Mouse (Mus musculus) spleen, adult 2 months (tissue): Measurements from ENCODE around the gene Adgrg6. TPM values are rescaled to one million over a fixed set of nuclear protein-coding genes. Genes with fewer than 3 reads are reported as not detected.
A peak's percentile ranks its signal among the peaks of the same experiment; 100 is the strongest.

ENCODE experiments used
- DNase-seq, 2 experiments: peaks; one replicate each; pipeline versions ENCODE4 v3.0.0 to v3.0.0-alpha.2; 2012 to 2021; ENCODE audit warnings: low spot score in 2 of 2, low read depth in 1 of 2
- H3K27ac ChIP-seq: fragments of 200-500 bp; 2 replicates; pipeline ENCODE4 v1.5.1; 2012; ENCODE audit warnings: low read length, inconsistent platforms; ENCODE audit not compliant: insufficient read depth
- H3K27me3 ChIP-seq: fragments of 200-500 bp; 2 replicates; pipeline ENCODE4 v1.6.1; 2012; ENCODE audit warnings: mild to moderate bottlenecking, moderate library complexity, low read length, inconsistent platforms; ENCODE audit not compliant: control insufficient read depth, insufficient read depth
- H3K36me3 ChIP-seq: fragments of 200-500 bp; 2 replicates; pipeline ENCODE4 v1.6.1; 2012; ENCODE audit warnings: mild to moderate bottlenecking, low read length, inconsistent platforms; ENCODE audit not compliant: control insufficient read depth, insufficient read depth
- H3K4me1 ChIP-seq: fragments of 200-500 bp; 2 replicates; pipeline ENCODE4 v1.6.1; 2011; ENCODE audit warnings: inconsistent platforms; ENCODE audit not compliant: control insufficient read depth, insufficient read depth, insufficient read length
- H3K4me3 ChIP-seq: fragments of 200-500 bp; 2 replicates; pipeline ENCODE4 v1.5.1; 2011; ENCODE audit warnings: mild to moderate bottlenecking, inconsistent platforms; ENCODE audit not compliant: insufficient read depth, insufficient read length; ENCODE audit errors: extremely low read depth
- CTCF ChIP-seq: fragments of 200-500 bp; IDR thresholded peaks from 2 replicates; pipeline ENCODE4 v1.5.1; 2011; ENCODE audit warnings: mild to moderate bottlenecking, inconsistent platforms; ENCODE audit not compliant: insufficient read depth, insufficient read length, insufficient replicate concordance; ENCODE audit errors: extremely low read depth
- POLR2A ChIP-seq: fragments of 200-500 bp; IDR thresholded peaks from 2 replicates; pipeline ENCODE4 v1.6.1; 2011; ENCODE audit warnings: low read depth, low read length, inconsistent platforms
- WGBS: fragments of 180-500 bp; shearing (Covaris S2); methylation state at CpG from one replicate; pipeline ENCODE4 v1.1.7; 2018; 5-methylcytosine and 5-hydroxymethylcytosine counted together
- polyA plus RNA-seq: library from polyadenylated mRNA; depleted of rRNA; stranded (reverse); fragments of >200 nt; gene quantifications from 2 replicates; pipeline ENCODE4 v1.2.3, GENCODE M21; 2012

The Adgrg6 gene
- polyA plus RNA-seq, 1 experiment = 1.7 TPM

DNA sequence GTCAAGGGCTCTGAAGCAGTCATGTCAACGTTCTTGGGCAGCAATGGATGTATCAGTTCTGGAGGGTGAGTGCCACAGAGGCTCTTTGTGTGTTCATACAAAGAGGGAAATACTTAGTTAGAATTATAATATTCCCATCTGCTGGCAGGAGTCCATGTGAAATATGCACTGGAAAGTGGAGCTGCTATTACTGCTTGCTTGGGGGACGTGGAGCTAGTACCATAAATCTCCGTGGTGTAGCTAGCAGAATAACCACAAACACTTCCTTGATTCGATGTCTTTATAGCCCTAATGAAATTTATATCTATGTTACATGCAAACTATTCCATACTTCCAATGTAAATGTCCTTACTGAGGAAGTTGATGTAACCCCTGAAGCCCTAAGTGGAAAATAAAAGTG, 91.0 kb downstream of the Adgrg6 start:
- Histone ChIP-seq H3K4me1 (no peaks in the 10 kb centered on the region), H3K36me3 (no peaks in the 10 kb centered on the region), H3K4me3 (no peak overlapping the region), H3K27me3 (no peaks in the 10 kb centered on the region), H3K27ac (no peak overlapping the region)
- TF ChIP-seq POLR2A = no peak
- no peak for TF ChIP-seq CTCF
- WGBS = 33% methylated on average over 4 of the region's 4 CpGs
- DNase-seq = no peak

DNA sequence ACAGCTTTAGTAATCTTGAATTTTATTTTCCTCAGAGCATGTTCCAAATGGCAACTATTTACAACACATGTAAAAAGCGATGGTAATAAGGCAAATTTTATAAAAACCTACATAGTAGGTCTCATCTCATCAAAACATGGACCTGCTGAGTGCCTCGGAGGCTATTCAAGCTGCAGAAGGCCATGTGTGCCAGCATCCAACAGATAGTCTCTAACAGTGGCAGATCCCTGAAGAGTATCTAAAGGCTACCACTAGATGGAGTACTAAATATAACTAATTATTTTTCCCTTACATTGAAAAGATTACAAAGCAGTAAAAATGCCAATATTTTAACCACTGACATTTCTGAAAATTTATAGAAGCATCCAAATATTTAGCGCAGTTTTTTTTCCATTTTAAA, 93.6 kb downstream of the Adgrg6 start:
- no peak overlapping the region for H3K27ac ChIP-seq
- H3K36me3 ChIP-seq = no peaks in the 10 kb centered on the region
- no peaks in the 10 kb centered on the region for H3K4me1 ChIP-seq
- H3K4me3 ChIP-seq = no peak overlapping the region
- DNase-seq = no peak
- WGBS = 26% methylated on average over 3 of the region's 3 CpGs
- no peaks in the 10 kb centered on the region for H3K27me3 ChIP-seq
- TF ChIP-seq POLR2A = no peak
- TF ChIP-seq CTCF = no peak

DNA sequence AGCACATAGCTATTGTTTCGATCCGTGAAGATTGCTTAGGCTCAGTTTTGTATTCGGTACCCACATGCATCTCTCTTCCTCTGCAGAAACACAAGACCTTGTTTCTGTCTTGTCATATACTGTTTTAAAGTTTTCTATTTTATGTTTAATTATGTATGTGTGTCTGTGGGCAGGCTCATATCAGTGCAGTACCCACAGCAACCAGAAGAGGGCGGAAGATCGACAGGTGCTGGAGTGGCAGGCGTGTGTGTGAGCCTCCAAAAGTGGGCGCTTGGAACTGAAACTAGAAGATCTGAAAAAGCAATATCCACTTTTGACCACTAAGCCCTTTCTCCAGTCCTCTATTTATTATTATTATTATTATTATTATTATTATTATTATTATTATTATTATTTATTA, 95.4 kb downstream of the Adgrg6 start:
- H3K4me1 ChIP-seq = no peaks in the 10 kb centered on the region
- no peak overlapping the region for H3K27ac ChIP-seq
- no peaks in the 10 kb centered on the region for H3K27me3 ChIP-seq
- 87% methylated on average over 7 of the region's 7 CpGs for WGBS
- no peaks in the 10 kb centered on the region for H3K36me3 ChIP-seq
- no peak overlapping the region for H3K4me3 ChIP-seq
- TF ChIP-seq CTCF = peak; percentile 40; the same call in 1 of the 2 replicates
- no peak for TF ChIP-seq POLR2A
- DNase-seq = no peak

DNA sequence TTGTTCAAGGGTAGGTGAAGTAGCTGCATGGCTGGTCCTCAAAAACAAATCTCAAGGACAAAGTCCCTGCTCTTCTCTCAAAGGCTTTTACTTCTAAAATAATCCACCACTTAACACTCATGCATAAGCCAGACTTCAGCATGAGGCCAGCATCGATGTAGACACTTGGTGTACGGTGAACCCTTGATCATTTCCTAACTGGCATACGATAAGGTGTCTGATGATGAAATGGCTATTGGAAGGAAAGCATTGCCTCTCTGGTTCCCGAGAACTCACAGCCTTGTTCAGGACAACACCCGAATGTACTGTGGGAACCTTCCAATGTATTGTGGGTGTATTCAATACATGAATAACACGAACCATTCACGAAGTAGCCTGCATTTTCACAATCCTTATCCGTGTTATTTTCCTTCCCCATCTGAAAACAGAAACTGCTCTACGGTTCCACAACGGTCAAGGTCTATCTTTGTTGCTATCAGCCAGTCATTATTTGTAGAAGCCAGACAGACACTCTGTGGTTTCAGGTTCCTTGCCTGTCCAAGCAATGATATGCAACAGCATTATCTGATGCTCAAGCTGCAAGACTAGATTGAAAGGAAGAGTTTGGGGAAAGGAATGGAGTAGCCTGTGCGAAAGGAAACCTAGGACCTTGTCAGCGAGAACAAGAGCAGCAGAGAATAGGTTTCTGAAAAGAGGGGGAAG, 99.7 kb downstream of the Adgrg6 start:
- TF ChIP-seq CTCF = no peak
- no peak for TF ChIP-seq POLR2A
- no peak overlapping the region for H3K4me3 ChIP-seq
- DNase-seq = no peak
- WGBS = 47% methylated on average over 12 of the region's 12 CpGs
- H3K36me3 ChIP-seq = no peaks in the 10 kb centered on the region
- H3K4me1 ChIP-seq = no peaks in the 10 kb centered on the region
- H3K27me3 ChIP-seq = no peaks in the 10 kb centered on the region
- no peak overlapping the region for H3K27ac ChIP-seq

DNA sequence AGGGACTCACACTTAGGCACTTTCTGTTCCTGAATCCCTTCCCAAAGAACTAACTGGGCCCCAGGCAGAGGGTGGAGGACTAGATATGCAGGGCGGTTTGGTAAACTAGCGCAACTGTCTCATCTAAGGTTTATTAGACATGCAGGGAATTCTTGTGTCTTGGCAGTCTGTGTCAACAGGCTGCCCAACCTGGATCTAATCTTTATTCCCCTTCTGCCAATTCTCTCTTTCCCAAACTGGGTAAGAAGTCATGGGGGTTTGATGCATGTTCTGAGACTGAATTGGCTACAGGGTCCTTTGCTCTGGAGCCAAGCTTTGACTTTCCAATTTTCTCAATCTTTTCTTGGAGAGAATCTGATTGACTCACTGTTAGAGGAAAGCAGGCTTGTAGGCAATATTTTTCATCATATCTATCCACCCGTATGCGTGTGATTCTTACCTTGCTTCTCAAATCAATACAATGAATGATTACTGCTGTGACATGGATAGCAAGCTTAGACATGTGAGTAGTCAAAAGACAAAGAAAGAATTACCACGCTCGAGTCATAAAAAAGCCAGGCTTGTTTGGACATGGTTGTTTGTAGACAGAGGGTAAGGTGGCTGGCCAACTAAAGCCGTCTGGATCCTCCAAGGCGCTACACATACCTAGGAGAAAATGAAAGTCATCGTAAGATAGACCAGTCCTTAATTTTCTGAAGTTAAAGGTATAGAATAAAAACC, 104.4 kb downstream of the Adgrg6 start:
- no peak for TF ChIP-seq CTCF
- no peak for TF ChIP-seq POLR2A
- no peak for DNase-seq
- H3K4me1 ChIP-seq = no peaks in the 10 kb centered on the region
- H3K4me3 ChIP-seq = no peak overlapping the region
- no peaks in the 10 kb centered on the region for H3K27me3 ChIP-seq
- 93% methylated on average over 9 of the region's 9 CpGs for WGBS
- H3K27ac ChIP-seq = no peak overlapping the region
- H3K36me3 ChIP-seq = no peaks in the 10 kb centered on the region

DNA sequence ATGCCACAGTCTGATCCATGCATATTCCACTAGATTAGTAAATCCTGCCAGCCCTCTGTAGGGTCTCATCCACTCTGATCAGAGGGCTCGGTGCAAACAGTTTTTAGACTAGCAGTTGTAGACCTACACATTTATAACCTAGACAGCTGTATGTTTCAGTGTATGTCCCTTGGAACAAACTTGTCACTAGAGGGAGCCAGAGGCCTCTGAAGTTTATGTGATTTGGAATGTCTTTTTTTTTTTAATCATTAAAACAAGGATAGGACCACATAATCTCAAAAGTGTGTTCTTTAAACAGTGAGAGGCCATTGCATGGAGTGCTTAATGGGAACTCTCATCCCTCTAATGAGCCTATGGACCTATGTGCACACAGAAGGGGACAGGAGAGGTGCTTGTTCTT, 141.4 kb downstream of the Adgrg6 start:
- Histone ChIP-seq H3K4me1 (no peaks in the 10 kb centered on the region), H3K27ac (no peak overlapping the region), H3K4me3 (no peak overlapping the region), H3K36me3 (no peaks in the 10 kb centered on the region), H3K27me3 (no peaks in the 10 kb centered on the region)
- WGBS = 75% methylated on average over 1 of the region's 1 CpGs
- TF ChIP-seq POLR2A = no peak
- no peak for TF ChIP-seq CTCF
- DNase-seq = no peak

DNA sequence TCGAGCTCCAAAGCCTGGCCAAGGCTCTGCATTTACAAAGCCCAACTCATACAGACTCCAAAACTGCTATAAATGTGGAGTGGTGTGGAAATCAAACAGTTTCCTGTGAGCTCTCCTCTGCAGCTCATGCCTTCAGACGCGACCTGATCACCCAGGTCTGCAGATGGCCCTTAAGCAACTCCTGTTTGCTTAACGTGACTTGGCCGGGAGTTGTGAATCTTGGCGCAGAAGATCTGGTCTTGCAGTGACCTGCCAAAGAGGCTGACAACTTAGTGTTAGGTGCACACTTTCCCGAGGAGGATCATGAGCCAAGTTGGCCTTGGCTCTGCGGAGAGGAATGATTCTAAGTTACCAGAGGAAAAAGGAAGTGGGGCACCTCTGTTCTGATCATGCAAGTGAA, 143.7 kb downstream of the Adgrg6 start:
- no peak for DNase-seq
- TF ChIP-seq CTCF = no peak
- TF ChIP-seq POLR2A = no peak
- H3K4me1 ChIP-seq = no peaks in the 10 kb centered on the region
- H3K27me3 ChIP-seq = no peaks in the 10 kb centered on the region
- H3K4me3 ChIP-seq = no peak overlapping the region
- no peaks in the 10 kb centered on the region for H3K36me3 ChIP-seq
- H3K27ac ChIP-seq = no peak overlapping the region
- WGBS = 67% methylated on average over 8 of the region's 8 CpGs
